Mouse (Mus musculus) ES-E14 (cell line): ENCODE results near the gene Hspb11.

Experiments
- CHD2 ChIP-seq: IDR thresholded peaks from 2 replicates; pipeline ENCODE4 v1.6.1; 2014; ENCODE audit warnings: mild to moderate bottlenecking, low read depth, low read length, inconsistent platforms
- HCFC1 ChIP-seq: IDR thresholded peaks from 2 replicates; pipeline ENCODE4 v1.6.1; 2012; ENCODE audit warnings: low read length, inconsistent platforms, borderline replicate concordance; ENCODE audit not compliant: insufficient read depth
- MAFK ChIP-seq: IDR thresholded peaks from 2 replicates; pipeline ENCODE4 v1.6.1; 2014; ENCODE audit warnings: mild to moderate bottlenecking, low read depth, low read length, inconsistent platforms; ENCODE audit not compliant: insufficient read depth
- ZC3H11A ChIP-seq: IDR thresholded peaks from 2 replicates; pipeline ENCODE4 v1.6.1; 2012; ENCODE audit warnings: low read depth, mild to moderate bottlenecking, inconsistent platforms, low read length, borderline replicate concordance

GRCm38 (mm10) chr4:107298071-107298606, 44.7 kb downstream of the Hspb11 start:
- TF ChIP-seq MAFK: no peak
- TF ChIP-seq HCFC1: no peak
- no peak for TF ChIP-seq CHD2
- no peak for TF ChIP-seq ZC3H11A
